Mouse (Mus musculus) forebrain, embryonic 13.5 days (tissue): ENCODE data around the gene Vps13d. TPM values are rescaled to one million over a fixed set of nuclear protein-coding genes. Genes with fewer than 3 reads are reported as not detected.

ENCODE experiments used
- ATAC-seq: fragments of 200-750 bp; cut with Nextera tagmentation; 2 replicates; pipeline ENCODE4 v1.8.0; 2017
- H3K27ac ChIP-seq: fragments of 300-500 bp; sonication (generic); 2 replicates; pipeline ENCODE4 v1.5.1; 2015; ENCODE audit warnings: inconsistent platforms, mild to moderate bottlenecking, moderate library complexity
- H3K27me3 ChIP-seq: fragments of 300-500 bp; sonication (generic); 2 replicates; pipeline ENCODE4 v1.6.1; 2015; ENCODE audit warnings: mild to moderate bottlenecking, inconsistent platforms
- H3K36me3 ChIP-seq: fragments of 300-500 bp; sonication (generic); 2 replicates; pipeline ENCODE4 v1.6.1; 2015; ENCODE audit warnings: mild to moderate bottlenecking, inconsistent platforms; ENCODE audit not compliant: poor library complexity, severe bottlenecking
- H3K4me1 ChIP-seq: fragments of 300-500 bp; sonication (generic); 2 replicates; pipeline ENCODE4 v1.6.1; 2015; ENCODE audit warnings: inconsistent platforms
- H3K4me2 ChIP-seq: fragments of 300-500 bp; sonication (generic); 2 replicates; pipeline ENCODE4 v1.6.1; 2015; ENCODE audit warnings: inconsistent platforms, mild to moderate bottlenecking, moderate library complexity
- H3K4me3 ChIP-seq: fragments of 300-500 bp; sonication (generic); 2 replicates; pipeline ENCODE4 v1.5.1; 2015; ENCODE audit warnings: mild to moderate bottlenecking, inconsistent platforms
- H3K9ac ChIP-seq: fragments of 300-500 bp; sonication (generic); 2 replicates; pipeline ENCODE4 v1.6.1; 2015; ENCODE audit warnings: mild to moderate bottlenecking, inconsistent platforms
- H3K9me3 ChIP-seq: fragments of 300-500 bp; sonication (generic); replicated peaks from 2 replicates; pipeline ENCODE4 v1.6.1; 2016; ENCODE audit warnings: inconsistent platforms
- WGBS: fragments of 180-500 bp; shearing (Covaris S2); methylation state at CpG from one replicate; pipeline ENCODE4 v1.1.7; 2015; 5-methylcytosine and 5-hydroxymethylcytosine counted together
- polyA plus RNA-seq: library from polyadenylated mRNA; unstranded; fragments of >200 nt; fragmentation: Nextera tagmentation; extraction: Ambion mirVana; gene quantifications from 2 replicates; pipeline ENCODE4 v1.2.1, GENCODE M21; 2015

The Vps13d gene
- polyA plus RNA-seq, 1 experiment from 2014 or later: 7.7 TPM

DNA sequence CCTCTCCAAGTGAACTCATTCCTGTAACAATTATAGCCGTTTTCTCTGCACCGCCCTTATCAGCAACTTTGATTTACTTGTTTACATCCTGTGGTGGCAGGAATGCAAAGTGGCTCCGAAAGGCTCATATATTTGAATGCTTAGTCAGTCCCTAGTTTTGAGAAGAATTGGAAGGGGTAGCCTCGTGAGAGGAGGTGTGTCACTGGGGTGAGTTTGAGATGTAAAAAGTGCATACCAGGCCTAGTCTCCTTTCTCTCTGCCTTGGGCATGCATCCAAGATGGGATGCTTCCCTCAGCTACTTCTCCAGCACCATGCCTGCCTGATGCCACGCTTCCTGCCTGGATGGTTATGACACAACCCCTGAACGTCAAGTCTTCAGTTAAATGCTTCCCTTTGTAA, 225.8 kb downstream of the Vps13d start:
- H3K9me3 ChIP-seq: no peaks in the 10 kb centered on the region
- H3K27ac ChIP-seq: no peak overlapping the region
- H3K36me3 ChIP-seq: no peaks in the 10 kb centered on the region; the same call in 1 of the 2 replicates
- no peak overlapping the region for H3K4me3 ChIP-seq
- 83% methylated on average over 6 of the region's 6 CpGs for WGBS
- no peaks in the 10 kb centered on the region for H3K4me1 ChIP-seq
- no peak overlapping the region for H3K9ac ChIP-seq
- ATAC-seq: no peak
- no peak overlapping the region for H3K4me2 ChIP-seq
- no peaks in the 10 kb centered on the region for H3K27me3 ChIP-seq

DNA sequence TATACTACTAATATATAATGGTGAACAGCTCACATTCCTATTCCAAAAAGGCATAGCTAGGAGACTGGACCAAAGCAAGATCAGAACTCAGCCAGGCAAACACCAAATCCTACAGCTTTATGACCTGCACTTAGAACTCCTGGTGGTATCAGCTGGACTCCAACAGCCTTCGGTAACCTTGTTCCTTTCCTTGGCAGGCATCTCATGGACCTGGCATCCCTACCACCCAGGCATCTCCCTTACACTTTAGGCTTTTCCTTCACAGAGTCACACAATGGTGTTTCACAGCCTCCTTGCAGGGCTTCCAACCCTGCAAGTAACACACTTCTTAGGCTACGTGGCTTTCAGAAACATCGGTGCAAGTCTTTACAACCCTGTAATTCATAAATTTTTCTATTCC, 226.4 kb downstream of the Vps13d start:
- no peak overlapping the region for H3K9ac ChIP-seq
- no peak overlapping the region for H3K4me2 ChIP-seq
- H3K4me3 ChIP-seq: no peak overlapping the region
- 100% methylated on average over 3 of the region's 3 CpGs for WGBS
- H3K27me3 ChIP-seq: no peaks in the 10 kb centered on the region
- ATAC-seq: no peak
- H3K9me3 ChIP-seq: no peaks in the 10 kb centered on the region
- H3K4me1 ChIP-seq: no peaks in the 10 kb centered on the region
- no peak overlapping the region for H3K27ac ChIP-seq
- H3K36me3 ChIP-seq: no peaks in the 10 kb centered on the region; the same call in 1 of the 2 replicates

DNA sequence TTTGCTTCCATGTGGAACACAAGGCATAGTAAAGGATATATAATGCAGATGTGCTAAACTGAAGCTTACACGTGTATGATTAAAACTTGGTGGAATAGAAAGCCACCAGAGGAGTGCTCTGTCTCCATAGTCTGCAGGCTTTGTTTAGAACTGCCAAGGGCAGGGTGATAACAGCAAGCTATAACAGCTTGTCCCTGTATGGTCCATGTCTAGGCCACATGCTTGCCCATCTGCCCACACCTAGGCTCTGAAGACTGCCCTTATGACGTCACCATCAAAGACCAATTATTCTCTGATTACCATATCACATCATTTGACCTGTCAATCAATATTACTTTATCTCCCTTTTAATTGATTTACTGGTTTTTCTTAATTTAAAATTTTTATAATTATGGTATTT, 229.6 kb downstream of the Vps13d start:
- 82% methylated on average over 2 of the region's 2 CpGs for WGBS

DNA sequence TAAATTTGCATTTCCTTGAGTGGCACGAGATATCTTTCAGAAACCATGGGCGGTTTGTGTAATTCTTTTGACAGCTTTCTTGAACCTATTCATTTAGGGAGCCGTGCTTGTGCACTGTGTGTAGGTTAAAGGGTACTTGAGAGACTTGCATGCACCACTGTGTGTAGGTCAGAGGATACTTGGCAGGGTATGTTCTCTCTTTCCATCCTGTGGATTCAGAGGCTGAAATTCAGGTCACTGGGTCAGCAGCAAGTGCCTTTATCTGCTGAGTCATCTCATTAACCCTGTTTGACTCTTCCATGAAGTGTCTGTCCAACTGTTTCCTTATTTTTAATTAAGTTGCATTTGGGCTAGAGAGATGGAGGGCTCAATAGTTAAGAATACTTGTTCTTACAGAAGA, 233.1 kb downstream of the Vps13d start:
- Histone ChIP-seq H3K9ac (no peak overlapping the region), H3K27me3 (no peaks in the 10 kb centered on the region), H3K27ac (no peak overlapping the region), H3K4me1 (no peaks in the 10 kb centered on the region), H3K4me2 (no peak overlapping the region), H3K9me3 (no peaks in the 10 kb centered on the region), H3K4me3 (no peak overlapping the region), H3K36me3 (no peaks in the 10 kb centered on the region)
- WGBS: 75% methylated on average over 3 of the region's 3 CpGs
- no peak for ATAC-seq

More for the DNA sequence above, 229.6 kb downstream of the Vps13d start:
- Histone ChIP-seq H3K4me3 (no peak overlapping the region), H3K36me3 (no peaks in the 10 kb centered on the region), H3K4me1 (no peaks in the 10 kb centered on the region), H3K27me3 (no peaks in the 10 kb centered on the region), H3K9ac (no peak overlapping the region), H3K4me2 (no peak overlapping the region), H3K9me3 (no peaks in the 10 kb centered on the region), H3K27ac (no peak overlapping the region)
- ATAC-seq: no peak; the same call in 1 of the 2 replicates

DNA sequence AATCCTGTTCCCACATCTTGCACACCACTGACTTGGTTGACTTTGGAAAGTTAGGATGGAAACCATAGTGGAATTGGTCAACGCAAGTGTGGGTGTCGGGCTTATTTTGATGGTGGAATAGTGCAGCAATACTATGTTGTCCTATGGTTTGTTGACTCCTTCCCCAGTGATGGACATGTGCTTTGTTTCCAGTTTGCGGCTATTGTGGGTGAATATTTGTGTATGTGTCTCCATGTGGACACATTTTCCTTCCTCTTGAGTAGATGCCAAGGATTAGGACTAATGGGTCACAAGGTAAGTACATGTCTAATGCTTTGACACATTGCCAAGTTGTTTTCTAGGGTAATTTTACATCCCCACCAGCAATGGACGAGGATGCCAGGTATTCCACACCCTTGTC, 233.6 kb downstream of the Vps13d start:
- no peaks in the 10 kb centered on the region for H3K9me3 ChIP-seq
- H3K9ac ChIP-seq: no peak overlapping the region
- no peaks in the 10 kb centered on the region for H3K36me3 ChIP-seq
- WGBS: 77% methylated on average over 4 of the region's 4 CpGs
- no peak overlapping the region for H3K4me3 ChIP-seq
- no peak overlapping the region for H3K27ac ChIP-seq
- H3K27me3 ChIP-seq: no peaks in the 10 kb centered on the region
- no peak overlapping the region for H3K4me2 ChIP-seq
- no peaks in the 10 kb centered on the region for H3K4me1 ChIP-seq
- ATAC-seq: no peak

DNA sequence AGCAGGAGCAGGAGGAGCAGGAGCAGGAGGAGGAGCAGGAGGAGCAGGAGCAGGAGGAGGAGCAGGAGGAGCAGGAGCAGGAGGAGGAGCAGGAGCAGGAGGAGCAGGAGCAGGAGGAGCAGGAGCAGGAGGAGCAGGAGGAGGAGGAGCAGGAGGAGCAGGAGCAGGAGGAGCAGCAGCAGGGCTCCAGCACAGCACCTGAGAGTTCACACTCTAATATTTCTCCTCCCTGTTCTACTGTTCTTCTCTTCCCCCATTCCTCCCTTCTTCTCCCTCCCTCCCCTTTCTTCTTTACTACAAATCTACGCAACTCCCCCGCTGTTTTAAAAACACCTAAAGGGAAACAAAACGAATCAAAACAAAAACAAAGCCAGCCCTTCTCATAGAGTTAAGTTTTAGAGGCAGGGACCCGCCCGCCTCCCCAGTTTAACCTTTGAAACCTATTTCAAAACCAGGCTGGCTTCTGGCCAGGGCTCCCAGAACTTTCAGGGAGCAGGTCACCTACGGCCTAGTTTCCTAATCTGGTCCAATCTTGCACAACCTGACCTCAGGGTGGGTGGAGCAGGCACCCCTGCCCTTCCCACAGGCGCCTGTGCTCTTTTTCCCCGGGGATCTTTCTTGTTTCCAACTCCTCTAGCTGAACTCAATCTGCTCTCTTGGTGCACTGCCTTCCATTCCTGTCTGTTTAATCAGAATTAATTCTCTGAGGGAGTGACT, 234.5 kb downstream of the Vps13d start:
- no peak overlapping the region for H3K4me2 ChIP-seq
- no peaks in the 10 kb centered on the region for H3K9me3 ChIP-seq
- no peaks in the 10 kb centered on the region for H3K27me3 ChIP-seq
- ATAC-seq: no peak
- H3K27ac ChIP-seq: no peak overlapping the region
- H3K9ac ChIP-seq: no peak overlapping the region
- no peaks in the 10 kb centered on the region for H3K36me3 ChIP-seq
- H3K4me1 ChIP-seq: no peaks in the 10 kb centered on the region
- no peak overlapping the region for H3K4me3 ChIP-seq
- WGBS: 66% methylated on average over 8 of the region's 8 CpGs

DNA sequence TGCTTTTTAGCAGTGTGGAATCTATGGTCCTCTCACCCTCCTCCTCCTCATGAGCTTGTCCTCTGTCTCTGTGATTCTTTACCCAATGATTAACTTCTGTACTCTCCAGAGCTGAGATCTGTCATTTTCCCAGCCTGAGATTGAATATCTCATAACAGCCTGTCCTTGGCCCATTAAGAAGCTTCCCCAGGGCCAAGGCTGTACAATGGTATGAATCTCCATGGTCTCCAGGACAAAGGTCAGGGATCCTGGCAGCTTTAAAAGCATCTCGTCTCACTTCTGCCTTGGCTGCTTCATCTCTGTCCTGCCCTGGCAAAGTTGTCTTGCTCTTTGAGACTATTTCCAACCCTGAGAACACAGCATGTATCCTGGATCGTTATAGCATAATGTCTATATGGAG, 237.1 kb downstream of the Vps13d start:
- 69% methylated on average over 2 of the region's 2 CpGs for WGBS
- ATAC-seq: no peak

DNA sequence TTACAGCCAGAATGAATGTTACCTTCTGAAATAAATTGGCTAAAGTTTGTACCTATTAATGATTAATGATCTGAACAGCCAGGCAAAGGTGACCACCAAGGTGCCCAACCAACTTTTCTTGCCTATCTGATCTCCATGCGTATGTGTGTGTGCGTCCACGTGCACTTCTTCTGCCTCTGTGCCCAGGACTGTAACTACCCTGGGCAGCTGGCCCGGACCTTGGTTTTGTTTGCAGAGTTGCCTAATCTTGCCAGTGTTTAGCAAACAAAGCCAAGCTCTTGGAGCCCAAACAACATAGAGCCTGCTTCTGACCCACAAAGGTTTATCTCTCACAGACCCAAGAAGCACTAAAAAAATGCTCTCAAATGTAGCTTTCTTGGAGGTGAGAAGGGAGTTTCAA, 237.6 kb downstream of the Vps13d start:
- Histone ChIP-seq H3K4me2 (no peak overlapping the region), H3K36me3 (no peaks in the 10 kb centered on the region), H3K4me1 (no peaks in the 10 kb centered on the region), H3K27me3 (no peaks in the 10 kb centered on the region), H3K4me3 (no peak overlapping the region), H3K9me3 (no peaks in the 10 kb centered on the region), H3K9ac (no peak overlapping the region), H3K27ac (no peak overlapping the region)
- no peak for ATAC-seq
- WGBS: 79% methylated on average over 4 of the region's 4 CpGs

More for the DNA sequence above, 237.1 kb downstream of the Vps13d start:
- Histone ChIP-seq H3K27ac (no peak overlapping the region), H3K9me3 (no peaks in the 10 kb centered on the region), H3K4me2 (no peak overlapping the region), H3K4me3 (no peak overlapping the region), H3K4me1 (no peaks in the 10 kb centered on the region), H3K36me3 (no peaks in the 10 kb centered on the region), H3K9ac (no peak overlapping the region), H3K27me3 (no peaks in the 10 kb centered on the region)

DNA sequence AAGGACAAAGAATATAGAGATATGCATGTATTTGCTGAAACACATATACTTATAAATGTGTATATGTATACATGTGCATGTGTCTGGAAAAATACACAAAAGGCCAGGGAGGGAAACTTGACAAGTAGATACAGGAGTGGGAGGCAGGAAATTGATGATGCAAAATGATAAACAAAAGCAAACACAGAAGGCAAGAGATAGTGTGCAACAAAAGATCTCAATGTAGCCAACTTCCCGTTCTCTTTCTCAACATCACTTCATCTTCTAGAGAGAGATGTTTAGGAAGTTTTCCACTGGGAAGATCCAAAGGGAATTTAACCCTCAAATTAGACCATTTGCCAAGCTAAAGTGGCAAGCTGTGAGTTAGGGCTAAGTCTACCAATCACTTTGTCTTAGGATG, 238.5 kb downstream of the Vps13d start:
- no peaks in the 10 kb centered on the region for H3K36me3 ChIP-seq
- no peak for ATAC-seq
- no peak overlapping the region for H3K27ac ChIP-seq
- H3K4me2 ChIP-seq: no peak overlapping the region
- no peak overlapping the region for H3K9ac ChIP-seq
- H3K4me1 ChIP-seq: no peaks in the 10 kb centered on the region
- no peaks in the 10 kb centered on the region for H3K9me3 ChIP-seq
- no peaks in the 10 kb centered on the region for H3K27me3 ChIP-seq
- H3K4me3 ChIP-seq: no peak overlapping the region
- 83% methylated on average over 1 of the region's 1 CpGs for whole genome bisulfite sequencing

DNA sequence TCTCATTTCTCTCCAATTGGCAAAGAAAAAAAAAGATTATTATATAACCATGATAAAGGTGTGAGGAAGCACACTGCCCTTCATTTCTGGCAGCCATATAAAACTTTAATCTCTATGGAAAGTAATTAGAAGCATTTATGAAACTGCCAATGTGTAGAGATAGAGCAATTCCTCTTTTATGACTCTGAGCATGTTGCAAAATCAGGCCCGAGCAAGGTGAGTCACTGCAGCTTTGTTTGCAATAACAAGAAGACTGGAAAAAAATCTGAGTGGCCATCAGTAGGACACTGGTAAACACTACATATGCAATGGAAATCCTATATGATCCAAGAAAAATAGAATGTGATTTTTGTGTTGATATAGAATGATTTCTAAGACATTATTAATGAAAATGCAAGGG, 238.9 kb downstream of the Vps13d start:
- Histone ChIP-seq H3K27ac (no peak overlapping the region), H3K4me2 (no peak overlapping the region), H3K4me1 (no peaks in the 10 kb centered on the region), H3K4me3 (no peak overlapping the region), H3K27me3 (no peaks in the 10 kb centered on the region), H3K9me3 (no peaks in the 10 kb centered on the region), H3K36me3 (no peaks in the 10 kb centered on the region), H3K9ac (no peak overlapping the region)
- no peak for ATAC-seq
- WGBS: 84% methylated on average over 1 of the region's 1 CpGs

DNA sequence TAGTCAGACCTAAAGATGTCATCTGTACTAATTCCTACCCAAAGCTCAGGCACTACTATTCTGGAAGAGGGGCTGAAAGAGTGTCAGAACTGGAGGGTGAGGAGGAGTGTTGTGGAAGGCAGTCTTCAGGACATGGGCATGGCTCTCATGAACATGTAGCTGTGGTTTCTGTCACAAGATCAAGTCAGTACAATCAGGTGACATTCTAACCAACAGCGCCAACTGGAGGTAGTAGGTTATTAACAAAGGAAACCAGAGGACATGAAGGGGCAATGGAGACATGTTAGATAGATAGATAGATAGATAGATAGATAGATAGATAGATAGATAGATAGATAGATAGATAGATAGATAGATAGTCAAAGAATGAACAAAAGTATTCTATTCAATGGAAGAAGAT, 241.4 kb downstream of the Vps13d start:
- Histone ChIP-seq H3K27me3 (no peaks in the 10 kb centered on the region), H3K36me3 (no peaks in the 10 kb centered on the region), H3K9me3 (no peaks in the 10 kb centered on the region), H3K4me2 (no peak overlapping the region), H3K4me1 (no peaks in the 10 kb centered on the region), H3K27ac (no peak overlapping the region), H3K4me3 (no peak overlapping the region), H3K9ac (no peak overlapping the region)
- no peak for ATAC-seq
- WGBS: 100% methylated on average over 1 of the region's 1 CpGs

DNA sequence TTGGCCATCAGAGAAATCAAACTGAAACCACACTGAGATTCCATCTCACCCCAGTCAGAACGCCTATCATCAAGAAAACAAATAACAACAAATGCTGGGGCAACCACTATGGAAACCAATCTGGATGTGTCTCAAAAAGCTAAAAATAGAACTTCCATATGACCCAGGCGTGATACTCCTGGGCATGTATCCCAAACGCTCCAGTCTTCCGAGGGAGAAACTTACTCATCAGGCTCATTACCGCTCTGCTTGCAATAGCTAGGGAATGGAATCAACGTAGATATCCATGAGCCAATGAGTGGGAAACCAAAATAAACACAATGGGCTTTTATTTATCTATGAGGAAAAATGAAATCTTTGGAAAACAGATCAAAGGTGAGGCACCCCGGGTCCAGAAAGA, 242.9 kb downstream of the Vps13d start:
- H3K27ac ChIP-seq: no peak overlapping the region
- no peak overlapping the region for H3K4me3 ChIP-seq
- 86% methylated on average over 7 of the region's 7 CpGs for WGBS
- H3K27me3 ChIP-seq: no peaks in the 10 kb centered on the region
- H3K9ac ChIP-seq: no peak overlapping the region
- H3K36me3 ChIP-seq: no peaks in the 10 kb centered on the region
- H3K4me2 ChIP-seq: no peak overlapping the region
- H3K4me1 ChIP-seq: no peaks in the 10 kb centered on the region
- no peak for ATAC-seq
- H3K9me3 ChIP-seq: no peaks in the 10 kb centered on the region

DNA sequence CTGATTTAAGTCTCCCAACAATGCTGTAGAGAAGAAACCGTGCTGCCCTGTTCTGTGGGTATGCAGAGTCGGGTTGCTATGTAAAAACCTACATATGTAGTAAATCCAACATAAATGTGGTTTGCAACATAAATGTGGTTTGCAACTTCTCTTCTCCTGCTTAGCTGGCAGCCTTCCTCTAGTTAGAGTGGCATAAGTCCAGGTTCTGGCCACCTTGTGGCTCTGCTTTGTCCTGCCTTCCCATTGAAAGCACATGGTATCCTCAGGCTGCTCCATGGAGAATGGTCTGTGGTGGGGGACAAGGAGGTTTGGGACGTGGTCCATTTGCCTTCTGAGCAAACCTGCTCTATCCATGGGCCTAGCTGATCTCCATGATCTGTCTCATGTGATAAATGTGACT, 243.9 kb downstream of the Vps13d start:
- Histone ChIP-seq H3K36me3 (no peaks in the 10 kb centered on the region), H3K27ac (no peak overlapping the region), H3K27me3 (no peaks in the 10 kb centered on the region), H3K4me3 (no peak overlapping the region), H3K4me1 (no peaks in the 10 kb centered on the region), H3K9ac (no peak overlapping the region), H3K4me2 (no peak overlapping the region), H3K9me3 (no peaks in the 10 kb centered on the region)
- 85% methylated on average over 3 of the region's 3 CpGs for WGBS
- ATAC-seq: no peak
